Mouse (Mus musculus) macrophage (primary cell): ENCODE results near the gene Tnp2. TPM values are rescaled to one million over a fixed set of nuclear protein-coding genes. Genes with fewer than 3 reads are reported as not detected.

ENCODE experiments used
- polyA plus RNA-seq: library from polyadenylated mRNA; stranded (reverse); fragments of 250-400 nt; gene quantifications from 3 replicates; pipeline ENCODE4 v1.2.4, GENCODE M21; 2018; ENCODE audit warnings: inconsistent platforms

The Tnp2 gene
- polyA plus RNA-seq, 1 experiment from 2014 or later, result not detected

Other genes starting within 250 kb of the Tnp2 start
- gene Dexi, start 245.6 kb downstream of the Tnp2 start, polyA plus RNA-seq, result 4.4 to 7.5 TPM (median 6.5 TPM) in 3 replicates
- gene Clec16a, start 243.3 kb downstream of the Tnp2 start, polyA plus RNA-seq, result 9.0 to 13.9 TPM (median 12.7 TPM) in 3 replicates
- gene Socs1, start 3.1 kb downstream of the Tnp2 start, polyA plus RNA-seq, result 0.24 to 3.4 TPM (median 1.6 TPM) in 3 replicates
- gene Prm3, start 2.3 kb upstream of the Tnp2 start, polyA plus RNA-seq, result not detected in 3 replicates
- not detected in 3 replicates for gene Prm2, start 7.5 kb upstream of the Tnp2 start, polyA plus RNA-seq
- not detected in 3 replicates for gene Prm1, start 17.2 kb upstream of the Tnp2 start, polyA plus RNA-seq
- gene Gm11172, start 24.3 kb upstream of the Tnp2 start, polyA plus RNA-seq, result not detected in 3 replicates
- gene Rmi2, start 46.4 kb upstream of the Tnp2 start, polyA plus RNA-seq, result 0.06 to 1.1 TPM in 2 of 3 replicates, not detected in the other